Mouse (Mus musculus) liver, postnatal 0 days (tissue): Measurements from ENCODE around the gene Nr1i3. TPM values are rescaled to one million over a fixed set of nuclear protein-coding genes. Genes with fewer than 3 reads are reported as not detected.
A peak's percentile ranks its signal among the peaks of the same experiment; 100 is the strongest.

Source experiments
- ATAC-seq: fragments of 200-750 bp; cut with Nextera tagmentation; 2 replicates; pipeline ENCODE4 v1.8.0; 2017; ENCODE audit warnings: mild to moderate bottlenecking, moderate library complexity
- DNase-seq: peaks from one replicate; pipeline ENCODE4 v3.0.0-alpha.2; 2016
- H3K27ac ChIP-seq: fragments of 300-500 bp; sonication (generic); 2 replicates; pipeline ENCODE4 v1.5.1; 2014; ENCODE audit warnings: antibody characterized with exemption, moderate library complexity, mild to moderate bottlenecking, low read depth
- H3K27me3 ChIP-seq: fragments of 300-500 bp; sonication (generic); 2 replicates; pipeline ENCODE4 v1.6.1; 2014; ENCODE audit warnings: low read length, control low read depth, mixed read lengths; ENCODE audit not compliant: insufficient read depth
- H3K36me3 ChIP-seq: fragments of 300-500 bp; sonication (generic); replicated peaks from 2 replicates; pipeline ENCODE4 v1.6.1; 2014; ENCODE audit warnings: mild to moderate bottlenecking, control low read depth, low read length, moderate library complexity, mixed read lengths; ENCODE audit not compliant: insufficient read depth
- H3K4me1 ChIP-seq: fragments of 300-500 bp; sonication (generic); 2 replicates; pipeline ENCODE4 v1.6.1; 2014; ENCODE audit warnings: antibody characterized with exemption, mild to moderate bottlenecking, control low read depth; ENCODE audit not compliant: insufficient read depth
- H3K4me2 ChIP-seq: fragments of 300-500 bp; sonication (generic); 2 replicates; pipeline ENCODE4 v1.6.1; 2014; ENCODE audit warnings: low read depth, mild to moderate bottlenecking, low read length, moderate library complexity, mixed read lengths
- H3K4me3 ChIP-seq: fragments of 300-500 bp; sonication (generic); 2 replicates; pipeline ENCODE4 v1.5.1; 2014; ENCODE audit warnings: low read depth, low read length
- H3K9ac ChIP-seq: fragments of 300-500 bp; sonication (generic); replicated peaks from 2 replicates; pipeline ENCODE4 v1.6.1; 2014; ENCODE audit warnings: mild to moderate bottlenecking, moderate library complexity
- H3K9me3 ChIP-seq: fragments of 300-500 bp; sonication (generic); 2 replicates; pipeline ENCODE4 v1.6.1; 2016; ENCODE audit warnings: mild to moderate bottlenecking, control low read depth, low read length, mixed read lengths
- CTCF ChIP-seq: sonication (generic); IDR thresholded peaks from 2 replicates; pipeline ENCODE4 v1.5.1; 2016; ENCODE audit warnings: antibody characterized with exemption, low read depth
- EP300 ChIP-seq: IDR thresholded peaks from 2 replicates; pipeline ENCODE4 v1.6.1; 2016; ENCODE audit warnings: antibody characterized with exemption, low read depth, mild to moderate bottlenecking
- WGBS: fragments of 180-500 bp; shearing (Covaris S2); extraction: QIAGEN DNeasy Blood & Tissue Kit; methylation state at CpG from one replicate; pipeline ENCODE4 v1.1.7; 2014; ENCODE audit not compliant: insufficient replicate concordance; 5-methylcytosine and 5-hydroxymethylcytosine counted together
- polyA plus RNA-seq: library from polyadenylated mRNA; unstranded; fragments of >200 nt; fragmentation: Nextera tagmentation; extraction: Ambion mirVana; gene quantifications from 2 replicates; pipeline ENCODE4 v1.2.1, GENCODE M21; 2015

Nr1i3 gene
- polyA plus RNA-seq, 1 experiment from 2014 or later: 53.1 TPM

GRCm38 (mm10) chr1:171220871-171221270 is 7.1 kb downstream of the Nr1i3 start:
- H3K4me1 ChIP-seq: peaks cover 24% of the 10 kb centered on the region
- H3K36me3 ChIP-seq: peaks cover 18% of the 10 kb centered on the region
- H3K9ac ChIP-seq: peak overlapping the region; percentile 52
- no peaks in the 10 kb centered on the region for H3K27me3 ChIP-seq
- peak overlapping the region; percentile 92 for H3K4me2 ChIP-seq
- DNase-seq (peak; percentile 90), ATAC-seq (peak; percentile 9)
- TF ChIP-seq CTCF (peak; percentile 94), EP300 (no peak)
- peak overlapping the region; percentile 24; the same call in 1 of the 2 replicates for H3K27ac ChIP-seq
- 9% methylated on average over 10 of the region's 10 CpGs for WGBS
- no peaks in the 10 kb centered on the region for H3K9me3 ChIP-seq
- H3K4me3 ChIP-seq: peak overlapping the region; percentile 66

DNA sequence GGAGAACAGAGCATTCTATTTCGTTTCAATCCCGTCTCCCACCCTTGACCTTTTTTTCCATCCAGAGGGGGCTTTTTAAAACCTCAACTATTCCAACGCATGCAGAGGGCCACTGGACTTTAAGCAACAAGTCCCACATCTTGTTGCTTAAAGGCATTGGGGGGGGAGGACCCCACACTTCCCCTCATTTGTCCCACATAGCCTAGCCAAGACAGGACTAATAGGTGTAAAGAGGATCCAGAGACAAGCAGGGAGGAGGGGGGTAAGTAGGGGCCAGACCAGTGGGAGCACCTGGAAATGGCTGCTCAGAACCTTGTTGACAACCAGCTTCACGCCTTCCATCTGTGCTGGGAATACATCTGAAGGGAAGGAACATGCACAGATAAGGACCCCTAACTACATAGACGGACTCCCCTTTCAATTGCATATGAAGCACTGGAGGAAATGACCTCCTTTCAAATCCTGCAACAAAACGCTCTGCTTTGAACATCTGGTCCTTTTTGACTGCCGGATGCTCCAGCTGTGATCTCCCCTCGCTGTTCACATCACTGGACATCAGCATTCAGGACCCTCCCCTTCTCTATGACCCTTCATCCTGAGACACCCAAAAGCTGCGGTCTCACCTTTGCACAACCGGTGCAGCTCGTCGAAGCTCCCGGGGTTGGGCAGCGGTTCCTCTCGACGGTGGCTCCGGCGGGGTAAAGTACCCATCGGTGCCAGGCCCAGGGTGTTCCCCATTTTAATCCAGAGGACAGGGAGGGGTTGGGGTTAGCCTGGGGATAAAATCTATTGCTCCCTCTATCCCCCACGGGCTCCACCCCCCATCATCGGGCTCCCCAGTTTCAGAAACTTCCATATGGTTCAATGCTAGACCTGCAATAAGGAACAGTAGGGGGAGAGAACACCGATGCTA is 7.8 kb downstream of the Nr1i3 start:
- DNase-seq: peak; percentile 22
- 9% methylated on average over 22 of the region's 22 CpGs for WGBS

DNA sequence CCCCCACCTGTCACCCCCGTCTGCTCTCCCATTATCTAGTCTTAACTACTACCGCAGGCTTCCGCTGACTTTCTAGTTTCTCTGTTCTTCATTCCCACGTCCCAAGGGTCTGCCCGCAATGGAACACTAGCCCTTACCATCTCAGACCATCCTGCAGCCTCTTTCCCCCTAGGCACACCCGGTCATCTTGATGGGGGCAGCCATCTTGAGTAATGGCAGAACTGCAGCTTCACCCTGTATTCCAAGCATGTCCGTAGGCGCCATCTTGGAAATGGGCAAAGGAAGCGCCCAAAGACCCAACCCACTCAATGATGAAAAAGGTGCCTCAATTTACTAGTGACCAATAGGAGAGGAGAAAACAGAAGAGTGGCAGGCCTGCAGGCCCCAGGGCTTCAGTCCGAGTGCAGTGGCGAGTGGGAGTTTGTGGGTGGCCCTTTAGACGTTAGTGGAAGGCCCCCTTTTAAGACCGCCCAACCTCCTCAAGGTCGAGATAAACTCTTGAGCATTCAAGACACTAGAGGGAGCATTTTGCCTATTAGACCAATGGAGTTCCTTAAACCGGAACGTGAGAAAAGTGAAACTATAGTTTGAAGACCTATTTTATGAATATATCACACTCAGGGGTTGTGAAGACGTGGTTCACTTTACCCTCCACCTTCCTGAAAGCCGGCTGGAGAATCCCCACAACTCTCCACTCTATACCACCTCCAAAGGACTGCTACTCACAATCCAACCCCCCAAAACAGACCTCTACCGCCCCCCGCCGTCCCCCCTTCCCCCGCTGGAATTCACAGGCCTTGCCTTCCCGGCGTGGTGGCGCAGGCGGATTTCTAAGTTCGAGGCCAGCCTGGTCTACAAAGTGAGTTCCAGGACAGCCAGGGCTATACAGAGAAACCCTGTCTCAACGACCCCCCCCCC is 8.7 kb downstream of the Nr1i3 start, which contains the start of gene Tomm40l:
Tomm40l (minus strand) TSS at position 277 of the 918 bp plus-strand sequence.
- Histone ChIP-seq H3K27ac (peak within 1 kb of the TSS; percentile 95), H3K9ac (peak within 1 kb of the TSS; percentile 61), H3K36me3 (peaks cover 18% of the 10 kb centered on the region), H3K4me2 (peak within 1 kb of the TSS; percentile 92), H3K4me1 (peaks cover 19% of the 10 kb centered on the region), H3K27me3 (no peaks in the 10 kb centered on the region), H3K4me3 (peak within 1 kb of the TSS; percentile 66), H3K9me3 (no peaks in the 10 kb centered on the region)
- TF ChIP-seq CTCF: peak; percentile 80
- no peak; the same call in 1 of the 2 replicates for TF ChIP-seq EP300
- DNase-seq (peak; percentile 89), ATAC-seq (peak; percentile 87)
- WGBS: 2% methylated on average over 28 of the region's 28 CpGs

More for the DNA sequence above, 7.8 kb downstream of the Nr1i3 start:
- no peak for ATAC-seq
- peaks cover 19% of the 10 kb centered on the region for H3K4me1 ChIP-seq
- no peaks in the 10 kb centered on the region for H3K27me3 ChIP-seq
- peaks cover 18% of the 10 kb centered on the region for H3K36me3 ChIP-seq
- peak overlapping the region; percentile 92 for H3K4me2 ChIP-seq
- H3K4me3 ChIP-seq: peak overlapping the region; percentile 66
- TF ChIP-seq EP300 (no peak), CTCF (no peak)
- H3K9me3 ChIP-seq: no peaks in the 10 kb centered on the region
- H3K9ac ChIP-seq: peak overlapping the region; percentile 52
- H3K27ac ChIP-seq: peak overlapping the region; percentile 49

- H3K4me2 ChIP-seq: peak overlapping the region; percentile 92
- H3K27me3 ChIP-seq: no peaks in the 10 kb centered on the region
- 55% methylated on average over 6 of the region's 6 CpGs for WGBS
- H3K9ac ChIP-seq: peak overlapping the region; percentile 61
- peaks cover 19% of the 10 kb centered on the region for H3K4me1 ChIP-seq
- DNase-seq (no peak), ATAC-seq (no peak)
- TF ChIP-seq CTCF (no peak), EP300 (no peak)
- peak overlapping the region; percentile 66 for H3K4me3 ChIP-seq
- H3K9me3 ChIP-seq: no peaks in the 10 kb centered on the region
- peaks cover 18% of the 10 kb centered on the region for H3K36me3 ChIP-seq
- peak overlapping the region; percentile 95 for H3K27ac ChIP-seq
Observed at GRCm38 (mm10) chr1:171223168-171223567, 9.4 kb downstream of the Nr1i3 start.

DNA sequence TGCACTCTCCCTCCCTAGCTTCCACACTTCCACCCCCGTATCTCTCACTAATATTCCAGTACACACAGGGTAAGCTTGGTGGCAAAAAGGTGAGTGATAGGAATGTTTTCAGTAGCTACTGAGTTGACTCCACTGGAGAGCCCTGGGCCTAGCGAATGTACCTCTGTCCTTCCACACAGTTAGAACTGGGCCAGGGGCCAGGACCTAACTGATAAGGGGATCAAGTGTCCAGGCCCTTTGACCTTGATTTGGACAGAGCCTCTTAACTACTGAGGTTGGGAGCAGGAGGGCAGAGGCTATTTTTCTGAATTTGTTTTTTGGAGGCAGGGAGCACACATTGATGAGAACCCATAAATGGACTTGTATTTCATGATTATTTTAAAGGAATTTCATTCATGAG is 10.0 kb downstream of the Nr1i3 start:
- ATAC-seq (peak; percentile 62), DNase-seq (peak; percentile 75)
- H3K9me3 ChIP-seq: no peaks in the 10 kb centered on the region
- TF ChIP-seq CTCF (no peak), EP300 (no peak; the same call in 1 of the 2 replicates)
- H3K36me3 ChIP-seq: peaks cover 11% of the 10 kb centered on the region
- peak overlapping the region; percentile 95 for H3K27ac ChIP-seq
- no peak overlapping the region for H3K4me3 ChIP-seq
- peaks cover 19% of the 10 kb centered on the region for H3K4me1 ChIP-seq
- H3K9ac ChIP-seq: no peak overlapping the region
- H3K4me2 ChIP-seq: no peak overlapping the region
- 61% methylated on average over 2 of the region's 2 CpGs for WGBS
- H3K27me3 ChIP-seq: no peaks in the 10 kb centered on the region

- DNase-seq: peak; percentile 77
- 68% methylated on average over 5 of the region's 5 CpGs for WGBS
- Histone ChIP-seq H3K9ac (peak within 1 kb of the TSS; percentile 65), H3K4me1 (peaks cover 21% of the 10 kb centered on the region), H3K36me3 (peaks cover 2% of the 10 kb centered on the region; the same call in 1 of the 2 replicates), H3K9me3 (no peaks in the 10 kb centered on the region), H3K4me3 (peak within 1 kb of the TSS; percentile 50), H3K4me2 (peak within 1 kb of the TSS; percentile 63), H3K27ac (peak within 1 kb of the TSS; percentile 95), H3K27me3 (no peaks in the 10 kb centered on the region)
- ATAC-seq: peak; percentile 25
- TF ChIP-seq EP300 (peak; percentile 69), CTCF (0 out of 2 replicates have a peak, but pooled peaks have one; percentile 4)
Observed at GRCm38 (mm10) chr1:171224857-171225256, 11.1 kb downstream of the Nr1i3 start, which contains the start of gene Apoa2. Gene Apoa2 (plus strand): TSS chr1:171225054.
